Mouse (Mus musculus) brown adipose tissue, adult 24 weeks (tissue): ENCODE measurements around the gene Vmn2r120. TPM values are rescaled to one million over a fixed set of nuclear protein-coding genes. Genes with fewer than 3 reads are reported as not detected.
"Not testable (repeated sequence)": the region's sequence is repeated elsewhere in the genome, so short reads cannot be mapped to it uniquely, and the experiment has no call there.

Source experiments
- H3K27ac ChIP-seq: fragments of 200-500 bp; replicated peaks from 2 replicates; pipeline ENCODE4 v1.5.1; 2012; ENCODE audit warnings: low read depth, mild to moderate bottlenecking, low read length
- H3K4me1 ChIP-seq: fragments of 200-500 bp; 2 replicates; pipeline ENCODE4 v1.6.1; 2012; ENCODE audit warnings: low read length, mixed read lengths; ENCODE audit not compliant: control insufficient read depth, insufficient read depth, insufficient read length
- H3K4me3 ChIP-seq: fragments of 200-500 bp; 2 replicates; pipeline ENCODE4 v1.5.1; 2012; ENCODE audit warnings: low read depth, mild to moderate bottlenecking, low read length, moderate library complexity; ENCODE audit not compliant: insufficient read depth
- polyA plus RNA-seq: library from polyadenylated mRNA; stranded (reverse); fragments of >200 nt; gene quantifications from 2 replicates; pipeline ENCODE4 v1.2.4, GENCODE M21; 2012; ENCODE audit not compliant: missing spikeins, insufficient read depth, insufficient read length

Vmn2r120 gene
- not detected in 2 replicates for polyA plus RNA-seq

- no peaks in the 10 kb centered on the region for H3K4me1 ChIP-seq
- no peak within 1 kb of the TSS for H3K4me3 ChIP-seq
- no peak within 1 kb of the TSS for H3K27ac ChIP-seq
These were observed at the start of gene Vmn2r120 for GRCm38 (mm10) chr17:57545405-57545804. Vmn2r120 (minus strand) TSS chr17:57545505.

- not testable (repeated sequence) for H3K4me1 ChIP-seq, H3K4me3 ChIP-seq, H3K27ac ChIP-seq
These were observed 42.0 kb upstream of the Vmn2r120 start for GRCm38 (mm10) chr17:57587273-57587672.

GRCm38 (mm10) chr17:57574075-57574705, 28.9 kb upstream of the Vmn2r120 start:
- no peak overlapping the region for H3K27ac ChIP-seq
- no peaks in the 10 kb centered on the region for H3K4me1 ChIP-seq
- H3K4me3 ChIP-seq = no peak overlapping the region

Other genes with a start within 250 kb of the Vmn2r120 start
- 8.2 and 12.4 TPM in 2 replicates for gene Adgre1, start 186.8 kb downstream of the Vmn2r120 start, polyA plus RNA-seq
- gene Gm21834, start 196.7 kb upstream of the Vmn2r120 start, polyA plus RNA-seq = not detected in 2 replicates
- gene Cntnap5c, start 224.1 kb upstream of the Vmn2r120 start, polyA plus RNA-seq = not detected in 2 replicates